Mouse (Mus musculus) MEL (cell line): ENCODE data around the gene Itgae.

Source experiments
- CTCF ChIP-seq, 3 experiments: IDR thresholded peaks in 2 of 3; conservative IDR thresholded peaks in 1 of 3; 2 replicates each; pipeline ENCODE4 v1.5.1; 2011 to 2012; ENCODE audit warnings: low read length in 3 of 3, low read depth in 2 of 3, mild to moderate bottlenecking in 2 of 3, improper control_type of control experiment in 1 of 3, inconsistent platforms in 1 of 3, mixed read lengths in 1 of 3, moderate library complexity in 1 of 3; ENCODE audit not compliant: control insufficient read depth in 1 of 3, insufficient read depth in 1 of 3, poor library complexity in 1 of 3, severe bottlenecking in 1 of 3
- EP300 ChIP-seq, 2 experiments: IDR thresholded peaks; 2 replicates each; pipeline ENCODE4 v1.6.1; 2011; ENCODE audit warnings: improper control_type of control experiment in 2 of 2, low read length in 2 of 2, low read depth in 1 of 2, mild to moderate bottlenecking in 1 of 2
- GATA1 ChIP-seq: IDR thresholded peaks from 2 replicates; pipeline ENCODE4 v1.6.1; 2011; ENCODE audit warnings: low read depth, low read length, improper control_type of control experiment
- NELFE ChIP-seq: IDR thresholded peaks from 2 replicates; pipeline ENCODE4 v1.6.1; 2011; ENCODE audit warnings: low read depth, low read length, improper control_type of control experiment
- POLR2A ChIP-seq, 2 experiments: IDR thresholded peaks; 2 replicates each; pipeline ENCODE4 v1.6.1; 2011 to 2012; ENCODE audit warnings: low read length in 2 of 2, mild to moderate bottlenecking in 2 of 2, control low read depth in 1 of 2, improper control_type of control experiment in 1 of 2, low read depth in 1 of 2, moderate library complexity in 1 of 2; ENCODE audit not compliant: control insufficient read depth in 1 of 2, insufficient read depth in 1 of 2, poor library complexity in 1 of 2
- RAD21 ChIP-seq: IDR thresholded peaks from 2 replicates; pipeline ENCODE4 v1.6.1; 2011; ENCODE audit warnings: mild to moderate bottlenecking, low read depth, low read length, improper control_type of control experiment
- SMC3 ChIP-seq: IDR thresholded peaks from 2 replicates; pipeline ENCODE4 v1.6.1; 2011; ENCODE audit warnings: low read depth, low read length, improper control_type of control experiment
- TAL1 ChIP-seq: IDR thresholded peaks from 2 replicates; pipeline ENCODE4 v1.6.1; 2012; ENCODE audit warnings: mild to moderate bottlenecking, inconsistent platforms, low read length, moderate library complexity, mixed read lengths

DNA sequence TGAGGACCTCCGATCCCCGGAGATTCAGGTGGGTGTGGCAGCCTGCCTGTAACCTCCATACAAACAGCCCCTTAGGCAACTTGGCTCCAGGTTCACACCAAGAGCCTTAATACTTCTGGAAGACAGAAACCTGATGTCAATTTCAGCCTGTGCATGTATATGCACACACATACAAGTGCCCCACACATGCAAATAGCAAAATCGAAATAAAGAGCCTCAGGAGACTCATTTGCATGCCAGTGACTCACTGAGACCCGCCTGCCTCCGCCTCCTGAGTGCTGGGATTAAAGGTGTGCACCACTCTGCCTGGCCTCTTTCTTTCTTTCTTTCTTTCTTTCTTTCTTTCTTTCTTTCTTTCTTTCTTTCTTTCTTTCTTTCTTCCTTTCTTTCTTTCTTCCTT lies 8.5 kb downstream of the Itgae start:
- no peak for TF ChIP-seq SMC3
- no peak for TF ChIP-seq POLR2A (IDR thresholded peaks at IDR 0.05; ENCODE audit: control insufficient read depth in 1 of 2, insufficient read depth in 1 of 2, low read depth in 1 of 2, low read length in 2 of 2, poor library complexity in 1 of 2)
- no peak for TF ChIP-seq TAL1
- TF ChIP-seq GATA1 = no peak
- TF ChIP-seq RAD21 = no peak
- TF ChIP-seq EP300 (IDR thresholded peaks at IDR 0.05; ENCODE audit: low read depth in 1 of 2, low read length in 2 of 2) = no peak
- TF ChIP-seq CTCF (IDR thresholded peaks at IDR 0.05 in 2 of 3, conservative IDR thresholded peaks at IDR 0.05 in 1 of 3; ENCODE audit: control insufficient read depth in 1 of 3, insufficient read depth in 1 of 3, low read depth in 2 of 3, low read length in 3 of 3, poor library complexity in 1 of 3, severe bottlenecking in 1 of 3) = no peak
- no peak for TF ChIP-seq NELFE
